Mouse (Mus musculus): ENCODE measurements around the gene Hist2h2aa1.
A peak's percentile ranks its signal among the peaks of the same experiment; 100 is the strongest.
"Not testable (repeated sequence)": the region's sequence is repeated elsewhere in the genome, so short reads cannot be mapped to it uniquely, and the experiment has no call there.

Gene Hist2h2aa1

GRCm38 (mm10) chr3:96245003-96245886 lies at the start of gene Hist2h2aa1:
Hist2h2aa1 (plus strand) TSS chr3:96245497.
- peak; percentile 79 for DNase-seq (ENCODE audit: low spot score)

GRCm38 (mm10) chr3:96195616-96196313 lies 49.5 kb upstream of the Hist2h2aa1 start:
- no peak for DNase-seq (ENCODE audit: low spot score)

GRCm38 (mm10) chr3:96196437-96197128 lies 48.7 kb upstream of the Hist2h2aa1 start:
- no peak for DNase-seq (ENCODE audit: low spot score)

GRCm38 (mm10) chr3:96197129-96197749 lies 48.1 kb upstream of the Hist2h2aa1 start:
- DNase-seq (ENCODE audit: low spot score): peak; percentile 60

GRCm38 (mm10) chr3:96198181-96198580 lies 47.1 kb upstream of the Hist2h2aa1 start:
- no peak for DNase-seq (ENCODE audit: low spot score)

GRCm38 (mm10) chr3:96198601-96199251 lies 46.6 kb upstream of the Hist2h2aa1 start:
- not testable (repeated sequence) for DNase-seq (ENCODE audit: low spot score)

- no peak for DNase-seq (ENCODE audit: low spot score)
These were observed 45.6 kb upstream of the Hist2h2aa1 start for GRCm38 (mm10) chr3:96199731-96200130.

- no peak for DNase-seq (ENCODE audit: low spot score)
These were observed 37.5 kb upstream of the Hist2h2aa1 start for GRCm38 (mm10) chr3:96207819-96208218.

- no peak for DNase-seq (ENCODE audit: low spot score)
These were observed 36.1 kb upstream of the Hist2h2aa1 start for GRCm38 (mm10) chr3:96209242-96209641.

- DNase-seq (ENCODE audit: low spot score): no peak
These were observed 26.1 kb upstream of the Hist2h2aa1 start for GRCm38 (mm10) chr3:96219191-96219641.

- peak; percentile 65 for DNase-seq (ENCODE audit: low spot score)
These were observed 25.6 kb upstream of the Hist2h2aa1 start, which contains the start of the genes Bola1 and Hist2h2ab for GRCm38 (mm10) chr3:96219661-96220130. Bola1 (minus strand) TSS chr3:96219709. Hist2h2ab (plus strand) TSS chr3:96219865.

GRCm38 (mm10) chr3:96220131-96220764 lies 25.0 kb upstream of the Hist2h2aa1 start:
- not testable (repeated sequence) for DNase-seq (ENCODE audit: low spot score)

GRCm38 (mm10) chr3:96220765-96221639 lies 24.3 kb upstream of the Hist2h2aa1 start, which contains the start of the genes Hist2h2ac and Hist2h2be:
Hist2h2ac (minus strand) TSS chr3:96220880.
Hist2h2be (plus strand) TSS chr3:96221119.
- DNase-seq (ENCODE audit: low spot score): peak; percentile 75

GRCm38 (mm10) chr3:96221640-96222038 lies 23.7 kb upstream of the Hist2h2aa1 start:
- no peak for DNase-seq (ENCODE audit: low spot score)

- no peak for DNase-seq (ENCODE audit: low spot score)
These were observed 22.5 kb upstream of the Hist2h2aa1 start for GRCm38 (mm10) chr3:96222774-96223173.

GRCm38 (mm10) chr3:96225421-96225820 lies 19.9 kb upstream of the Hist2h2aa1 start:
- no peak for DNase-seq (ENCODE audit: low spot score)

- DNase-seq (ENCODE audit: low spot score): no peak
These were observed 18.3 kb upstream of the Hist2h2aa1 start for GRCm38 (mm10) chr3:96226695-96227648.

GRCm38 (mm10) chr3:96228828-96229227 lies 16.5 kb upstream of the Hist2h2aa1 start:
- no peak for DNase-seq (ENCODE audit: low spot score)

Measured in ovary, postnatal 10 days (tissue).